Mouse (Mus musculus): ENCODE data around the gene Gtf3c1. TPM values are rescaled to one million over a fixed set of nuclear protein-coding genes. Genes with fewer than 3 reads are reported as not detected.

Gtf3c1 gene
- polyA plus RNA-seq, 1 experiment from 2014 or later, result 59.9 TPM

- ChIA-PET CTCF (interaction anchor here (2.6 kb wide), 1 partner anchor 125 kb away, joined by 8 read pairs; no protein-coding TSS in a partner anchor), POLR2A (no interaction called here)
- H3K27me3 ChIP-seq, result no peaks in the 10 kb centered on the region
- no peak for TF ChIP-seq CTCF (IDR thresholded peaks at IDR 0.05)
- ATAC-seq (no peak), DNase-seq (ENCODE audit: low read depth, low spot score) (no peak)
- in situ Hi-C loops (cut with MboI; ENCODE audit: low pct_unique_long_range_greater_than_20kb), result no loop called here
Observed at GRCm38 (mm10) chr7:125596406-125596805, 111.2 kb downstream of the Gtf3c1 start.

- POLR2A ChIA-PET, result no interaction called here
- ATAC-seq (no peak), DNase-seq (ENCODE audit: low read depth, low spot score) (no peak)
- CTCF ChIA-PET, result interaction anchor here (2.6 kb wide), 1 partner anchor 122 kb away, joined by 8 read pairs; no protein-coding TSS in a partner anchor
- no peaks in the 10 kb centered on the region for H3K27me3 ChIP-seq
- TF ChIP-seq CTCF (IDR thresholded peaks at IDR 0.05), result no peak
- in situ Hi-C loops (cut with MboI; ENCODE audit: low pct_unique_long_range_greater_than_20kb), result no loop called here
Observed at GRCm38 (mm10) chr7:125593831-125594230, 113.7 kb downstream of the Gtf3c1 start.

Other genes with a start within 250 kb of the Gtf3c1 start
- 74.0 TPM for gene Nsmce1, start 216.2 kb downstream of the Gtf3c1 start, polyA plus RNA-seq (2021)
- 16.5 TPM for gene Il4ra, start 155.7 kb downstream of the Gtf3c1 start, polyA plus RNA-seq (2021)
- gene Il21r, start 104.4 kb downstream of the Gtf3c1 start, polyA plus RNA-seq (2021), result not detected
- gene D430042O09Rik, start 108 bp upstream of the Gtf3c1 start, polyA plus RNA-seq (2021), result 11.6 TPM

Measured in Patski (cell line).